Mouse (Mus musculus) brown adipose tissue, adult 24 weeks (tissue): Measurements from ENCODE around the gene Zfp628. TPM values are rescaled to one million over a fixed set of nuclear protein-coding genes. Genes with fewer than 3 reads are reported as not detected.

ENCODE experiments used
- H3K27ac ChIP-seq: fragments of 200-500 bp; replicated peaks from 2 replicates; pipeline ENCODE4 v1.5.1; 2012; ENCODE audit warnings: low read depth, mild to moderate bottlenecking, low read length
- H3K4me1 ChIP-seq: fragments of 200-500 bp; 2 replicates; pipeline ENCODE4 v1.6.1; 2012; ENCODE audit warnings: low read length, mixed read lengths; ENCODE audit not compliant: control insufficient read depth, insufficient read depth, insufficient read length
- H3K4me3 ChIP-seq: fragments of 200-500 bp; 2 replicates; pipeline ENCODE4 v1.5.1; 2012; ENCODE audit warnings: low read depth, mild to moderate bottlenecking, low read length, moderate library complexity; ENCODE audit not compliant: insufficient read depth
- polyA plus RNA-seq: library from polyadenylated mRNA; stranded (reverse); fragments of >200 nt; gene quantifications from 2 replicates; pipeline ENCODE4 v1.2.4, GENCODE M21; 2012; ENCODE audit not compliant: missing spikeins, insufficient read depth, insufficient read length

Zfp628 gene
- polyA plus RNA-seq, 1 experiment = 3.4 TPM

DNA sequence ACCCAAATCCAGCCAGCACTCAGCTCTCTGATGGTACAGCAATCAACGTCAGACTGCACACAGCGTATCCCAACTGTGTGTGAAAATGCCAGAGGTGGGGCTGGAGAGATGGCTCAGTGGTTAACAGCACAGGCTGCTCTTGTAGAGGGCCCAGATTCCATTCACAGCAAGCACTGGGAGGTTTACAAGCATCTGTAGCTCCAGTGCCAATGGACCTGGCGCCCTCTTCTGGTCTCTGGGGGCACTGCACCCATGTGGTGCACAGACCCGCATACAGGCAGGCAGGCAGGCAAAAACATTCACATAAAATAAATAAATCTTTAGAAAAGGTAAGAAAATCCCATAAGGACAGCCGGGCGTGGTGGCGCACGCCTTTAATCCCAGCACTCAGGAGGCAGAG, 13.8 kb upstream of the Zfp628 start:
- Histone ChIP-seq H3K27ac (no peak overlapping the region), H3K4me3 (no peak overlapping the region)

DNA sequence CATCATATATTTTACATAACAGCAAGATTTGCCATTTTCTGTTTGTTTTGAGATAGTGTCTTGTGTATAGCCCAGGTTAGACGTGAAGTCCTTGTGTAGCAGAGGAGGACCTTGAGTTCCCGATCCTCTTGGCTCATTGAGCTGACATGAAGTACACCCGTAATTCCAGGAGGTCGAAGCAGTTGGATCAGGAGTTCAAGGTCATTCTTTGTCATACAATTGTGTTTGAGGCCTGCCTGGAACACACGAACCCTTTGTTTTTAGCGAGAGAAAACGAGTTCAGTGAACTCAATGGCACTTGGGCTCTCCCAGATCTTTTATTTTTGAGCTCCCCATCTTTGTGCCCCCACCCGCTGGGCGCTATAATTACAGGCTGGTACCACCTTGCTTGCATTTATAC, 12.6 kb upstream of the Zfp628 start:
- no peak overlapping the region for H3K4me3 ChIP-seq
- no peaks in the 10 kb centered on the region; the same call in 1 of the 2 replicates for H3K4me1 ChIP-seq
- H3K27ac ChIP-seq = no peak overlapping the region

More for the DNA sequence above, 13.8 kb upstream of the Zfp628 start:
- H3K4me1 ChIP-seq = no peaks in the 10 kb centered on the region; the same call in 1 of the 2 replicates

DNA sequence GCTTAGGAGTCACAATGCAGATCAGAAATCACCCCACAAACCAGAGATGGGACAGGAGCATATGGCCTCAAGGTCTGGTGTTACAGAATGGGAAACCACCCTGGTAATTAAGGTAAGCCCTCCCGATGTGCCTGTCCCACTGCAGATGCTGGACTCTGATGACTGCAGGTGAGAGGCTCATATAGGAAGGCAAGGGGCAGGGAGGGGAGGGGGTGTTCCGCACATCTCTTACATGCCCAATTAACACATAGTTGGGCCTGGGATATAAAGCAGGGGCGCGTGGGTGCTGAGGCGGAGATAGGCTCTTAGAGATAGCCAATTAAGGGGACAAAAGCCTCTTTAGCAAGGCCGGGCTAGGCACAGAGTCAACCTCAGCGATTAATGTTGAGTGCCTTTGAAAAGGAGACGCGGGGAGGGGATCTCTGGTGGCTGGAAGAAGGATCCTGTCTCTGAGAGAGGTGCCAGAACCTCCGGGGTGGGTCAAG, 8.5 kb upstream of the Zfp628 start, which contains the start of gene Gm36210:
TSS of gene Gm36210 (minus strand) at position 51 of the 485 bp plus-strand sequence.
- H3K4me3 ChIP-seq = no peak within 1 kb of the TSS
- no peak within 1 kb of the TSS for H3K27ac ChIP-seq
- H3K4me1 ChIP-seq = no peaks in the 10 kb centered on the region

DNA sequence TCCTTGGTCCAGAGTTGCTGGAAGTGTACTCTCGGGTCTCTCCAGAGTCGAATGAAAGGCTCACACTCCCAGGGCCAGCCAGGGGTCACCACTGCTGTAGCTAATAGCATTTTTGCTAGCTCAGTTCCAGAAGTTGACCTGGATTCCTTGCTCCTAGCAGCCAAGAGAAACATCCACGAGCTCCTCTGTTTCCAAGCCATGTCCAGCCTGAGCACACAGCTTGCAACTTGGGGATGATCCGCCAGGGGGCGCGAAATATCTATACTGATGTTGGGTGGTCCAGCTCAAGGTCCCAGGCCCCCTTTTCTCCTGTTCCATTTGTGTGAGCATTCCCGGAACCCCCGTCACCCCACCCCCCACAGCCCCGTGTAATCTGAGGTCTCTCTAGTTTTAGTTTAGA, 3.5 kb upstream of the Zfp628 start:
- H3K27ac ChIP-seq = no peak overlapping the region
- H3K4me1 ChIP-seq = peaks cover 10% of the 10 kb centered on the region; the same call in 1 of the 2 replicates
- H3K4me3 ChIP-seq = no peak overlapping the region

DNA sequence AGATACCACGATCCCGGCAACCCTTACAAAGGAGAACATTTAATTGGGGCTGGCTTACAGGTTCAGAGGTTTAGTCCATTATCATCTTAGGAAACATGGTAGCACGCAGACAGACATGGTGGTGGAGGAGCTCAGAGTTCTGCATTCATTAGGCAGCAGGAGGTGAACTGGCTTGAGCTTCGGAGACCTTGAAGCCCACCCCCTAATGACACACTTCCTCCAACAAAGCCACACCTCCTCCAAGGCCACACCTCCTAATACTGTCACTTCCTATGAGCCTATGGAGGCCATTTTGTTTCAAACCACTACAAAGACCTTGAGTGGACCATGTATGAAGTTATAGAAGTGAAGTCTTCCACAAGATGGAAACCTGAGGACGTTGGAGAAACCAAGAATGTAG, 2.8 kb upstream of the Zfp628 start:
- Histone ChIP-seq H3K27ac (no peak overlapping the region), H3K4me3 (no peak overlapping the region), H3K4me1 (peaks cover 10% of the 10 kb centered on the region; the same call in 1 of the 2 replicates)

GRCm38 (mm10) chr7:4915669-4916416, 826 bp downstream of the Zfp628 start:
- Histone ChIP-seq H3K4me3 (peak overlapping the region; percentile 80), H3K27ac (peak overlapping the region; percentile 40), H3K4me1 (peaks cover 10% of the 10 kb centered on the region; the same call in 1 of the 2 replicates)

DNA sequence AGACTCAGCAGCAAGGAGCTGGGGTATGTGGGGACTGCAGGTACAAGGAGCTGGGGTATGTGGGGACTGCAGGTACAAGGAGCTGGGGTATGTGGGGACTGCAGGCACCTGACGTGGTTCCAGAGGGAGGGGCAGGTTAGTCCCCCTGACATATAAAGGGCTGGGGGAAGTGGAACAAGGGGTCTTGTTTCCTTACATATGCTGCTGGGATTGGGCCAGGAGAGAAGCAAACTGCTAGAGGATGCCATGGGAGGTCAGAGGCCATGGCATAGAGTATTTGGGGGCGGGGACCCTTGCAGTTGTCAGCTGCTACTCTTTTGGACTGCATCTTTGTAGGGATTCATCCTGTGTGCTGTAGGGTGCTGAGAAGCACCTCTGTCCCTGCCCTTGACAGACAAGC, 2.5 kb downstream of the Zfp628 start:
- Histone ChIP-seq H3K27ac (no peak overlapping the region), H3K4me3 (no peak overlapping the region), H3K4me1 (peaks cover 13% of the 10 kb centered on the region)

GRCm38 (mm10) chr7:4918681-4919080, 3.7 kb downstream of the Zfp628 start:
- H3K27ac ChIP-seq = no peak overlapping the region
- H3K4me3 ChIP-seq = no peak overlapping the region
- peaks cover 16% of the 10 kb centered on the region for H3K4me1 ChIP-seq

- Histone ChIP-seq H3K27ac (no peak overlapping the region), H3K4me1 (peaks cover 19% of the 10 kb centered on the region), H3K4me3 (no peak overlapping the region)
Measured at GRCm38 (mm10) chr7:4919096-4919495, 4.1 kb downstream of the Zfp628 start.

DNA sequence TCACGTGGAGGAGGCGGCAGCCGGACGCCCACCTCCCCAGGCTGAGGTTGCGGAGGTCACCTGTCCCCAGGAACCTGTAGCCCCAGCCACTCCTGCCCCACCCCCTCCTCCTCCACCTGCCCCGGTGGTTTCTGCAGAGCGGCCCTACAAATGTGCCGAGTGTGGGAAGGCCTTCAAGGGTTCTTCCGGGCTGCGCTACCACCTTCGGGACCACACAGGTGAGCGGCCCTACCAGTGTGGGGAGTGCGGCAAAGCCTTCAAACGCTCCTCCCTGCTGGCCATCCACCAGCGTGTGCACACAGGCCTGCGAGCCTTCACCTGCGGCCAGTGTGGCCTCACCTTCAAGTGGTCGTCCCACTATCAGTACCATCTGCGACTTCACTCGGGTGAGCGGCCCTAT, 5.0 kb downstream of the Zfp628 start:
- Histone ChIP-seq H3K4me1 (peaks cover 22% of the 10 kb centered on the region), H3K27ac (no peak overlapping the region), H3K4me3 (no peak overlapping the region)

DNA sequence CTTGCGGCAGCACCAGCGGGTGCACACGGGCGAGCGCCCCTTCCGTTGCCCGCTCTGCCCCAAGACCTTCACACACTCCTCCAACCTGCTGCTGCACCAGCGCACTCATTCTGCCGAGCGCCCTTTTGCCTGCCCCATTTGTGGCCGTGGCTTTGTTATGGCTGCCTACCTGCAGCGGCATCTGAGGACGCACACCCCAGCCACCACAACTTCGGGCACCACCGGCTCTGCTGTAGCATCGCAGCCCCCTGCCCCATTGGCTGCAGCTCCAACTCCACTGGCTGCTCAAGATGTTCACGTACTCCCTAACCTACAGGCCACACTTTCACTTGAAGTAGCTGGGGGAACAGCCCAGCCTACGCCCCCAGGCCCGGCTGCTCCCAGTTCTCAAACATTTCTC, 5.5 kb downstream of the Zfp628 start:
- Histone ChIP-seq H3K27ac (no peak overlapping the region), H3K4me1 (peaks cover 22% of the 10 kb centered on the region), H3K4me3 (no peak overlapping the region)

GRCm38 (mm10) chr7:4920976-4921823, 6.2 kb downstream of the Zfp628 start:
- Histone ChIP-seq H3K4me1 (peaks cover 19% of the 10 kb centered on the region), H3K27ac (no peak overlapping the region), H3K4me3 (no peak overlapping the region)

DNA sequence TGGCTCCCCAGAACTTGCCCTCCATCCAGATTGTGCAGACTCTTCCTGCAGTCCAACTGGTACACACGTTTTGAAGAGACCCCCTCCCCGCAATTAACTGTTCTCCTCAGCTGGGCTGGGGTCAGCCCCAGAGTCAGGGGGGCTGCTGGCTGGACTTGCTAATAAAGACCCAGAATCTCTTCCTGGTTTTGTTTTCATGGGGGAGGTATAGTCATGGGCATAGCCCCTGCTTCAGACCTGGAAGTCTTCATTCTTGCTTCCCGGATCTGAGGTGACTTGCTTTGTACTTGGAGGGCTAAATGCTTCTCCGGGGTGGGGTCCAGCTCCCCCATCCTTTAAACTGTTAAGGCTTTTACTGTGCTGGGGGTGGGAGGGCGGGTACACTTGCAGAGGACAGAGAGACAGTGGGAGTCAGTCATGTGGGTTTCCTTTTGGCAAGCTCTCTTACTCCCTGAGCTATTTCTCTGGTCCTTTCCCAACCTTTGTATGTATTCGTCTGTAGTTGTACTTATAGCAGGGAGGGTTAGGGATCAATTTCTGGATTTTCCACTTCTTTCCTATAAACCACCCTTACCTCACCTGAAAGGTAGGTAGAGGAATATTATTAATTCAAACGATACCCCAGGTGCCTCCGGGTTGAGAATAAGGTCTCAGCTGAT, 6.9 kb downstream of the Zfp628 start, which contains the start of gene Nat14:
TSS of gene Nat14 (plus strand) at position 205 of the 659 bp plus-strand sequence.
- peak within 1 kb of the TSS; percentile 19 for H3K4me3 ChIP-seq
- no peak within 1 kb of the TSS for H3K27ac ChIP-seq
- peaks cover 15% of the 10 kb centered on the region for H3K4me1 ChIP-seq

DNA sequence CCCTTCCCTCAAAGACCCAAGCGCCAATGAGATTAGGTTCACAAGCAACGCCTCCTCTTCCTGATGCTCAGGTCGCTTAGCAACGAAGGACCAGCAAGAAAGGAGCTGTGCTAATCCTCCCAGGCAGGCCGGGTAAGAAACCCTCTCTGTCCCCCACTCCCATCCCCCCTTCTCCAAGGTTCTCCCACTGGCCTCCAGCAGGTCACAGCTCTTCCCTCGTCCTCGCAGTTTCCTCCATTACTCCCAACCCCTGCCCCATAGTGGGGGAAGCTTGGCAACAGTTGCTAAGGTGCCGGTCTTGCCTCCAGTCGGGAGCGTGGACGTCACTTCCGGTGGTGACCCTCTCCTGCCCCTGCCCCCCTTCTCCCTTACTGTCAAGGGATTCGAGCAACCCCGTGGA, 7.5 kb downstream of the Zfp628 start:
- Histone ChIP-seq H3K27ac (no peak overlapping the region), H3K4me3 (peak overlapping the region; percentile 19), H3K4me1 (peaks cover 15% of the 10 kb centered on the region)
